Mouse (Mus musculus): ENCODE results near the gene Fancd2os.

Fancd2os gene

DNA sequence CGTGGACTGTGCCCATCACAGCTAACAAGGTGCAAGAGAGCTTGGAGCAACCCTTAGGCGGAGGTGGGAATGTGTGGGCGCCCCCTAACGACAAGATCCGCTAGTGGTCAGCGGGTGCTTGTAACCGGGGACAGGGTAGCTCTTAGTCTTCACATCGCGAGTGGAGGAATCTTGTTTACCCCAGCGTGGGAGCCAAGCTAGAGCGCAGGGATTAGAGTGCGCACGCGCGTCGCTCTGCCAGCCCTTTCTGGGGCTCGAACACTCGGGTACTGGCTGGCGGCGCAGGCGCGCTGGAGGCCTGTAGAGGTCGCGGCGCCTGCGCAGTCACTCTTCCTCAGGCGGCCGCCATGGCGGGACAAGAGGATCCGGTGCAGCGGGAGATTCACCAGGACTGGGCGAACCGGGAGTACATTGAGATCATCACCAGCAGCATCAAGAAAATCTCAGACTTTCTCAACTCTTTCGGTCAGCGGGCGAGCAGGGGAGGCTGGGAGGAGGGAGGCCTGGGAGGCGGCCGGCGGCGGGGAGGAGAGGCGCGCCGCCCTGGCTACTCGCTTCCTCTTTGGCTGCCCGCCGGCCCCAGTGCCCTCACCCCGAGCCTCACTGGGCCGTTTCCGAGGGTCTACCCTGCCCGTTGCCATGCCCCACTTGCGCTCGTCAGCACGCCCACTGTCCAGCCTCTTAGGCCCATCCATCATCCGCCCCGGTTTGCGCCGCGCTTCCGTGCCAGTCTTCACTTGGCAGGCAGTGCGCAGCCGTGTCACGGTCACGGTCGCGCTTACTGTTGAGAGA lies 4.1 kb upstream of the Fancd2os start, which contains the start of gene Brk1:
Brk1 (plus strand) TSS at position 341 of the 792 bp plus-strand sequence.
- peak; percentile 88 to 94 for DNase-seq

GRCm38 (mm10) chr6:113603993-113604392 lies 3.5 kb upstream of the Fancd2os start:
- peak in 1 of 2 experiments; percentile 14 for DNase-seq

GRCm38 (mm10) chr6:113602821-113603220 lies 2.3 kb upstream of the Fancd2os start:
- DNase-seq: no peak

DNA sequence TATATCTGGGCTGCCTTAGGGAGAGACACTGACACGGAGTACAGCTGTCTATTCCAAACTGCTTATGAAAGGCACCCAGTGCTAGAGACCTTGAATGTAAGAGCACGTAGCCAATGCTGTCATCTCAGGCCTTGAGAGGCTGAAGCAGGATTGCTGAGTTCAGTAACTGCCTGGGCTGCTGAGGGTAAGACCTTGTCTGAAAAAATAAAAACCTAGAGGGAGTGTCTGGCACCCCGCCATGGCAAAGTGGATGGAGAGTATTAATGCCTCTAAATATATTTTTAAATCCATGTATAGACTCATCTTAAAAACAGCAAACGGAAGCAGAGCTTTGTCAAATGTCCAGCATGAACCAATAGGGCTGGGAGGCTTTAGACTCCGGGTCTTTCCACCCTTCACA lies 682 bp downstream of the Fancd2os start:
- DNase-seq: peak; percentile 49 to 52

- DNase-seq: no peak
Observed at GRCm38 (mm10) chr6:113597945-113598344, 2.6 kb downstream of the Fancd2os start.

DNA sequence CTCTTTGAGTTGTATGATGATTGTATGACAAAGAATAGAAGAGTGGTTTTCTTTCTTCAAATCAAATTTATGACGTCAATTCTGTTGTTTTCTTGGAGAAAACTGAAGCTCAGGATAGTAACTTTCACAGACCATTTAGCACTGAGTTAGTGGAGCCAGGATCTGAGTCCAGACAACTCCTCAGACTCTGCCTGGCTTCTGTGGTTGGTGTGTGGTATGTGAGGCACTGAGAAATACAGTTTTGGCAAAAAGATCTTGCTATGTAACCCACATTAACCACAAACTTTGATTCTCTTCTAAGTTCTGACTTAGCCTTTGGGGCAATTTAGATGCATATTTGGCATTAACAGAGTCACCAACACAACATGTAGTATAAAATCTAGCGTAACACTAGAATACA lies 7.9 kb downstream of the Fancd2os start:
- DNase-seq: no peak

DNA sequence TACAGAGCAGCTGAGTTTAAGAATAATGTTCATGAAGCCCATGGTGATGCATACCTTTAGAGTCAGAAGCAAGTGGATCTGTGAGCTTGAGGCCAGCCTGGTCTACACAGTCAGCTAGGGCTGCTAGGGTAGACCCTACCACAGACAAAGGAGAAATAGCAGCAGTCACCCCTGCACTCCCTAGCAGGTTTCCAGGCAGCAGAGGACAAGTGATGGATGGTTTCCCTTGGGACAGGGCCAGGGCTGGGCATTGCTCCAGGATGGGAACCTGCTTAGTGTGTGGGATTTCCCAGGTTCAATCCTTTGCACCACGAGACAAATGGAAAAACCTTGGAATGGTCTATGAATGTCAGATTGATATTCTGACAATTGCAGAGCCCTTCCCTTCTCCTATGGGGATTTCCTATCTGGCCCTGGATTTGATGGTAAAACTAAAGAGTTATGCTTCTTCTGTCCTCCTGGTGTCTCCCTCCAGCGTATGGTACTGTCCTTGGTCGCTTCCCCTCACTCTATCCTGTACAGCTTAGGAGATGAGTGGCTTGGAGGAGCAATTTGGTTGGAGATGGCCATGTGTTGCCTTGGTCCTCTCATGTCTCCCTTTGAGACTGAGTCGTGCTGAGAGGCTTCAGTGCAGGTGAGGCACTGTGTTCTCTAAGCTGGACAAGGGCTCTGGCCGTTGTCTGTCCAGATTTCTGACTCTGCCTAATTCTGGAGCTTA lies 13.9 kb downstream of the Fancd2os start:
- peak; percentile 71 to 73 for DNase-seq

DNA sequence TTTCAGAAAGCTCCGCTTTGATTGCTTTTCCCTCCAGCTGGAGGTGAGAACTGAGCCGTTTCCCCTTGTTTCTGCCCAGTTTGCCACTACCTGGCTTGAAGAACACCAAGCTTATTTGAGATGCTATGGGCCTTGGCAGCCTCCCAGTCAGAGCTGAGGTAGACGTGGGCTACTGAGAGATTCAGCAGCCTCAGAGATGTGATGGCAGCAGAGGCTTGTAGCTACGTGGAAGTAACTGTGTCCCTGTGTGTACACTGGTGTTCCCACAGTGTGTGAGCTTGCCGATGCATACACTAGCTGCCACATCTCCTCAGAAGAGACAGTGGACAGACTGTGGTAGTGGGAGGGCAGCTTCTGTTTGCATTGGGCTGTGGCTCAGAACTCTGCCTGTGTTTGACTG lies 15.4 kb downstream of the Fancd2os start:
- DNase-seq: no peak

- no peak for DNase-seq
Observed at GRCm38 (mm10) chr6:113583023-113583422, 17.5 kb downstream of the Fancd2os start.

DNA sequence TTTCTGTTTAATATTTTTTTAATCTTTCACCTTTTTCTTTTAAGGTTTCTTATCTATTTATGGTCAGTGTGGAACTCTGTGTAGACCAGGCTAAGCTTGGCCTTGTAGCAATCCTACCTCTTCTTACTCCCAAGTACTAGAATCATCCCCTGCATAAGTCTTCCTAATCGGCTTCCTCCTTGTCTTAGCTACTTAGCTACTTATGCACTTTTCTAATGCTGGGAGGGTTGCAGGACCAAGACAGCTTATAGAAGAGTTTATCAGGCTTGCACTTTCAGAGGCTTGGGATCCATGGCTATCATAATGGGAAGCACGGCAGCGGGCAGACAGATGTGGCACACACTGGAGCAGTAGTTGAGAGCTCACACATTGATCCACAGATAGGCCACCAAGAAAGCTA lies 21.2 kb downstream of the Fancd2os start:
- no peak for DNase-seq

DNA sequence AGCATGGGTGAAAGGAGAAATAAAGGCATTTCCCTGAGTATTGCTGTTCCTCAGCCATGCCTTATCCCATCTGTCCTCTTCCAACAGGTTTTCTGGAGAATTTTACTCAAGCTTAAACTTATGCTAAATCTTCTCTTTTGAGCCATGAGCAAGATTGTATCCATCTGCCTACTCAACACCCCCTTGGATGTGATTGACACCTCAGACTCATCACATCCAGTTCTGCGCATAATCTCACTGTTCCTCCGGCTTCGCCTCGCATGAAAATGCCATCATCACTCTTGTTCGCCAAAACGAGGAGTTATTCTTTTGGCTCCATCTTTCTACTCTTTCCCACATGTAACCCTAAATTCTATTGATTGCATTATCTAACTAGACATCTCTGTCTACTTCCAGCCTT lies 24.5 kb downstream of the Fancd2os start:
- DNase-seq: no peak

DNA sequence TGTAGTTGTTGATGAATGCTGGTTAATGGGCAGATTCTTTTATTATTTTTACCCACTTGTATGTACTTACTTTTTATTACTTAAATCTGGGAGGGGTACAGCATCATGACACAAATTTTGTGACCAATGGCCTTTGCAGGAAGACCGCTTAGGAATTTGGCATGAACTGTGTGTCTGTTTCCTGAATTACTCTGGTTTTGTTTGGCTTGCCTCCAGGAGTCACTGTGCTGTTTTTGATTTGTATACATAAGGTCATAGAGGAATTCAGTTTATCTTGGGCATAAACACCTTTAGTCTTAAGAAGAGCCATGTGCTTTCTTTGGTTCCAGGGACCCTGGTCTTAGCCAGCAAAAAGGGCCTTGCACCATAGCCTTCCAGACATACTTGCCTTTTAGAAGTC lies 36.0 kb downstream of the Fancd2os start:
- DNase-seq: peak in 1 of 2 experiments; percentile 3

GRCm38 (mm10) chr6:113559736-113560135 lies 40.8 kb downstream of the Fancd2os start:
- no peak for DNase-seq
